Mouse (Mus musculus) layer of hippocampus, adult 2 months (tissue): Measurements from ENCODE around the gene Igf1r. TPM values are rescaled to one million over a fixed set of nuclear protein-coding genes. Genes with fewer than 3 reads are reported as not detected.

ENCODE experiments used
- DNase-seq, 2 experiments: peaks; one replicate each; pipeline ENCODE4 v3.0.0; 2022; ENCODE audit warnings: low spot score in 2 of 2
- H3K27ac ChIP-seq: fragments of 200-600 bp; 2 replicates; pipeline ENCODE4 v1.8.1; 2022
- H3K4me3 ChIP-seq: fragments of 200-600 bp; 2 replicates; pipeline ENCODE4 v1.8.1; 2022; ENCODE audit warnings: mild to moderate bottlenecking
- CTCF ChIP-seq: fragments of 200-600 bp; conservative IDR thresholded peaks from 2 replicates; pipeline ENCODE4 v1.8.1; 2022; ENCODE audit warnings: antibody characterized with exemption, mild to moderate bottlenecking, moderate library complexity
- total RNA-seq, 2 experiments: library from RNA; stranded (reverse); gene quantifications; 2 replicates each; pipeline ENCODE4 v1.2.3; 2021

The Igf1r gene
- total RNA-seq, 2 experiments from 2014 or later: 47.5 to 47.8 TPM

DNA sequence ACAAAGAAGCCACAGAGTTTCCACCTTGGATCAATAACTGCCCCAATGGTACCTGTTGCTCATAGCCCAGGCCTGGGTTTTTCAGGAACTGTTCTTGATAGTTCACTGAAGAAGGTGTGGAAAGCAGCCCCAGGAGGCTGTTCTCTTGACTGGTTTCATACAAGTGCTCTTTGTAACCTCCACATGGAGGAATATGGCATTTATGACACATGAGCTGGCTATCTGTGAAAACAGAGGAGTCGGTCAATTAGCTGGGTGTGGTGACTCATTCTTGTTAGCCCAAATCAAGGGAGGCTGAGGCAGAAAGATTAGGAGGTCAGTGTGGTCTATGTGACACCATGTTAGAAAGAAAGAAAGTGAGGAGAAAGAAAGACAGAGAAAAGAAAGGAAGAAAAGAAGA, 5.7 kb upstream of the Igf1r start:
- no peak for DNase-seq
- no peak for TF ChIP-seq CTCF
- Histone ChIP-seq H3K4me3 (no peak overlapping the region), H3K27ac (no peak overlapping the region)

DNA sequence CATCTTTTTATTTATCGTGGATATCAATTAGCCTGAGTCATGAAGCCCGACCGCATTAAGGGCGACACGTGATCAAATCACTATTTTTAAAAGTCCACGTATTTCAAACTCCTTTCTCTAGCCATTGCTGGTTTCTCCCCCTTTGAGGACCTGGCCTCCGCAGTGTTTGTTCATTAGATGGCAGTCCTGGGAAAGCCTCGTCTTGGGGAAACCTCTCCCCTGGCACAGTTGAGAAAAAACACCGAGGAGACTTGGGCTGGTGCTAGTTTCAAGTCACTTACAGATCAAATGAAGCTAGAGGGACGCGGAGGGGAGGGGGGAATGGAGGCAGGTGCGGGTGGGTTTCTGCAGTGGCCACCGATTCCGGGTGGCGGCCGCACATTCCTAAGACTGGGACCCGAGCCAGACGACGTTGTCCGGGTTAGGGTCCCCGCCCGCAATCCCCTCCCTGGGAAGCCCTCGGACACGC, 2.2 kb upstream of the Igf1r start:
- no peak for DNase-seq
- no peak for TF ChIP-seq CTCF

DNA sequence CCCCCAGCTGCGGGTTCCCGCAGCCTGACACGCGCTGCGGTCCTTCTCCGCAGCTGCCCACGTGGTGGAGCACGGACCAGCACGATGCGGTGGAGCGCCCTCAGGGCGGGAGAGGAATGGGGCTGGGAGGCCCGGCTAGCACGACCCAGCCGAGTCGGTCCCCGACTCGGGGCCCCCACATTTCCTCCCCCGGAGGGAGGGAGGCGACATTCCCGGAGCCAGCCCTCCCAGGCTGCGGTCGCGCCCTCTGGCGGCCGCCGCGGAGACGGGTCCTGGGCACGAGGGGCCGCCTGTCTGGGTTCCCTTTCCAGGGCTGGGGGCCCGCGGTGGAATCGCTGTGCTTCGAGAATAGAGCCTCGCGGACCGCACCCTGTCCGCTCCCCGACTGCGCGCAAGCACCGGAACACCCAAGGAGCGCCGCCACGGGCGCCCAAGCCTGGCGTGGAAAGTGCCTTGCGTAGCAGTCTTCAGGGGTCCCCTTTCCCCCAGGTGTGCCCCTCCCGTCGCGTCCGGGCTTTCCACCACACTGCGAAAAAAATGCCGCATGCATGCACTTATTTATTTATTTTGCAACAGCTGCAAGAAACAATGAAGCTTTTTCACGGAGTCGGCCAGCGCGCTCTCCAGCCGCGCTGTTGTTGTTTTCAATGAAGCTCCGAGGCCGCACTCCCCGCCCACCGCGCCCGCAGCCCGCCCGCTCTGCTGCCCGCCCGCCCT, 1.7 kb upstream of the Igf1r start:
- Histone ChIP-seq H3K27ac (peak overlapping the region; percentile 99), H3K4me3 (peak overlapping the region; percentile 89)
- TF ChIP-seq CTCF: peak; percentile 100

More for the DNA sequence above, 2.2 kb upstream of the Igf1r start:
- peak overlapping the region; percentile 89 for H3K4me3 ChIP-seq
- H3K27ac ChIP-seq: peak overlapping the region; percentile 99

DNA sequence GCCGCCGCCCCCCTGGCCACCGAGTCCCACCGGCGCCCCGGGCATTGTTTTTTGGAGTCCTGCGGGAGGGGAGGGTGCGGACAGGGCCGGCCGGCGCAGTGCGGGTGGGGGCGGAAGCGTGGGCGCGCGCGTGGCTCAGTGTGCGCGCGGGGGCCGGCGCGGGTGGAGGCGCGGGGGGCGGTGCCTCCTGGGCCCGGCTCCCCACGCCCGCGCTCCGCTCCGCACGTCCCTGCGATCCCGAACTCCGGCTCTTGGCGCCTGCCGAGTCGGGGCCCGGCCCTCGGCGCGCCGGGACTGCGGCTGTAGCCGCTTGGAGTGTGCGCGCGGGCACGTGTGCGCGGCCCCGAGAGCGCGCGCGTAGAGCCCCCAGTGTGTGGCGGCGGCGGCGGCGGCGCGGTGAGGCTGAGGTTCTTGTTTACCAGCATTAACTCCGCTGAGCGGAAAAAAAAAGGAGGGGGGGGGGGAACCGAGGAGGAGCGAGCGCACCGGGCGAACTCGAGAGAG, 1.0 kb upstream of the Igf1r start:
- Histone ChIP-seq H3K4me3 (peak overlapping the region; percentile 89), H3K27ac (peak overlapping the region; percentile 99)
- DNase-seq: peak; percentile 92 to 95
- TF ChIP-seq CTCF: no peak

More for the DNA sequence above, 1.7 kb upstream of the Igf1r start:
- peak; percentile 77 to 83 for DNase-seq

DNA sequence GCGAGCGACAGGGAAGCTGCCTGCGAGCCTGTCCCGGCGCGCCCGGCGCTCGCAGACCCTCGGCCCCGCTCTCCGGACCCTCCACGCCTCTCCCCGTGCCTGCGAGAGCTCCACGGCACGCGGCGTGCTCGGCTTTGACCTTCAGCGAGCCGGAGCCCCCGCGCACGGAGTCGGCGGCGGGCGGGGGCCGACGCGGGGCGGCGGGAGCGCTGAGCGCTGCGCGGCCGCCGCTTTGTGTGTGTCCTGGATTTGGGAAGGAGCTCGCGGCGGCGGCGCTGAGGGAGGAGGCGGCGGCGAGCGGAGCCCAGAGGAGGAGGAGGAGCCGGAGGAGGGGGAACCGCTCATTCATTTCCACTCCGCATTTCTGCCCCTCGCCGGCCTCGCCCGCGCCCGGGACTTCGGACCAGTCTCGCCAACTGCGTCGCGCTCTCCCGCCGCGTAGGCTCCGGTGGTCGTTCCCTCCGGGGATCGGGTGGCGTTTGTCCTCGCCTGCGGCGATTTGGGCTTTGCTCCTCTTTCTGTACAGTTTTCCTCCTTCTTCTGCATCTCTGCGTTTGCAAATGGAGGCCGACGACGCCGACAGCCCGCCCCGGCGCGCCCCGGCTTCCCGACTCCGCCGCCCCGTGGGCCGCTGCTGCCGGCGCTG, 468 bp upstream of the Igf1r start:
- H3K4me3 ChIP-seq: peak overlapping the region; percentile 89
- TF ChIP-seq CTCF: no peak
- peak; percentile 74 to 80 for DNase-seq
- H3K27ac ChIP-seq: peak overlapping the region; percentile 99

DNA sequence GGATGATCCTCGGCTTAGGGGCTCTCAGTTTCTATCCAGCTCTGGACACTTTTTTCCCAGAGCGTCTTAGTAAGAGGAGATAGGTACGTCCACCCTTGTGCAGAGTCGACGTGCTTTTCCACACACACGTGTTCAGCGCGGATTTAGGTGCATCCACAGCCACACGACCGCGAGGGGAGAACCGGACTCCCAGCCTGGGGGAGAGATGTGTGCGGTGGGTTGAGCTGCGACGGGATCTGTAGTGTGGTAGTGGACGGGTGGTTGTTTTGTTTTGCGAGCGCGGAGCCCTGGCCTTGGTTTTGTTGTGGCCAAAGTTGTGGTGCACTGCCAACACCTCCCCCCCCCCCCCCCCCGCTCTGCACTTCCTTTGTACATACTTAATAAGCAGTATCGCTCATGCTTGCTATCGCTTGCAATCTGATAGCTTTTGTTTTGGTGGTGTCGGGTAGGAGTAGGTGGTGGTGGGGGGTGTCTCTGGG, 1.2 kb downstream of the Igf1r start:
- peak overlapping the region; percentile 89 for H3K4me3 ChIP-seq
- peak overlapping the region; percentile 99 for H3K27ac ChIP-seq
- TF ChIP-seq CTCF: no peak
- no peak for DNase-seq

DNA sequence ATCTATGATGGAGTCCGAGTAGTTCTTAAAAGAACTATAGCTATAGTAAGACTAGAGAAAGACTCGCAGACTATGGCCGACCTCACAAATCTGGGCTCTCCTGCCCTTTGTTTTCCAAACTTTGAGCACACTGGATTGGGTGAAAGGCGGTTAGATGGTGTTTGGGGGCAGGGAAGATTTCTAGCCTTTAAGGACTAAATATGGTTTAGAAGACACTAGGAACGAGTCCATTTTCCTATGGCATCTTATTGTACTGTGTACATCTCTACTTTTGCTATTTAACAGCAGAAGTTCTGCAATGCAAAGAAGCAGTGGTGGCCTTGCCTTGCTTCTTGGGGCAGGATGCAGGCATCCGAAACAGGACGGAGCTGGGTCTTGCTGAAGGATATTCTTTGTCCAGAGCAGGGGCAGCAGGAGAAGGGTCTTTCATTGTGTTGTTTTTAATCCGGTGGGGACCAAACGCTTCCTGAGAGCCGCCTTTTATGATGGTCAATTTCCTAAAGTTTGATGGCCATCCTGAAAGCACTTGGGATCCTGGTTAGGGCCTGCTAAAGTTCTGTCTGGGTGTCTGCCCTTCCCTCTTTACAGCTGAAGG, 2.1 kb downstream of the Igf1r start:
- no peak for TF ChIP-seq CTCF
- Histone ChIP-seq H3K4me3 (peak overlapping the region; percentile 89), H3K27ac (peak overlapping the region; percentile 53)
- DNase-seq: no peak

DNA sequence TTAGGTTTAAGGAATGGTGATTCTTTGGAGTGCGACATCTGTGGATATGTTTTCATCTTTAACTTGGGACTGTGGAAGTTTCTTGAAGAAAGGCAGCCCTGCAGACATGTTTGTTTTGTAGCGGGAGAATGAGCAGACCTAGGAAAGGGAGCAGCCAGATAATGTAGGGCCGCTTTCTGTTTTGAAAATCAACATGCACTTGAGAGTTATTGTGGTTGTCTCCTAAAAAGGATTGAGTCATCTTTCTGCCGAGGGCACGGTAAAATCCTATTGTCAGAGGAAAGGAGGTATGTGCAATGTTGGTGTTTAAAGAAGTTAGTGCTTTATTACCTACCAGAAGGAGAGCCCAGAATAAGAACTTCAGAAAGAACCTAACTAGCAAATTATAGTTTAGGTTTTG, 2.6 kb downstream of the Igf1r start:
- no peak for DNase-seq
- no peak for TF ChIP-seq CTCF
- Histone ChIP-seq H3K4me3 (peak overlapping the region; percentile 89), H3K27ac (peak overlapping the region; percentile 53; the same call in 1 of the 2 replicates)

DNA sequence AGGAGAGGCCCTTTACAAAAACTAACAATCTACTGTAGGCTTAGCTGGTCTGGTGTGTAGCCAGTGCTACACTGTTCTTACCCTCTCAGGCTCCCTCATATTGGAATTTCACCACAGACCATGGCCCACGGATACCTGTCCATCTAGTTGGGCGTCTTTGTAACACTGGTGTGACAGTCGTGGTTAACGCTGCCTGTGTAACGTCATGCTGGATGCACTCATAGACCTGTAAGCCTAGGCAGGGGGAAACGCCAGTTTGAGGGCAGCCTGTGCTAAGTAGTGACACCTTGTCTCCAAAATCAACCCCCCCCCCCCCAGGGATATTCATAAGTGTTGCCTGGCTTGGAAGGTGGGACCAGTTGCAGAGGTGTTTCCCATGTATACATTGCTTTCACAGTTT, 4.7 kb downstream of the Igf1r start:
- DNase-seq: no peak
- no peak overlapping the region; the same call in 1 of the 2 replicates for H3K4me3 ChIP-seq
- no peak overlapping the region for H3K27ac ChIP-seq
- no peak for TF ChIP-seq CTCF

DNA sequence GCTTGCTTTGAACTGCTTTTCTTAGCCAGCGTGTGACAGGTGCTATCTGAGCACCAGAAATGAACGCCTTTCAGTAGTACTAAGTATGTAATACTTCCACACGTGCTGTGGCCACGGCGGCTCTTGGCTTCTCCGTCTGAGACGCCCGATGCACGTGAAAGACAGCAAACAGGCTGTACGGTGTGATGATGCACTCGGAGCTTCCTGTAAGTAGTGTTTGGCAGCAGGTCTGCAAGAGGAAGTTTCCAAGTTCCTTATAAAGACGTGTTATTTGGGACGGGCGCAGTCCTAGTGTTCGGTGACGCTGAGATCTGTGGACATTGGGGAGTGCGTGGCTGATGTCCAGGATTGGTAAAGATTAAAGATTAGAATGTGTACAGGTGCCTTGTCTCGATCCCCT, 5.4 kb downstream of the Igf1r start:
- no peak for TF ChIP-seq CTCF
- peak overlapping the region; percentile 0; the same call in 1 of the 2 replicates for H3K4me3 ChIP-seq

DNA sequence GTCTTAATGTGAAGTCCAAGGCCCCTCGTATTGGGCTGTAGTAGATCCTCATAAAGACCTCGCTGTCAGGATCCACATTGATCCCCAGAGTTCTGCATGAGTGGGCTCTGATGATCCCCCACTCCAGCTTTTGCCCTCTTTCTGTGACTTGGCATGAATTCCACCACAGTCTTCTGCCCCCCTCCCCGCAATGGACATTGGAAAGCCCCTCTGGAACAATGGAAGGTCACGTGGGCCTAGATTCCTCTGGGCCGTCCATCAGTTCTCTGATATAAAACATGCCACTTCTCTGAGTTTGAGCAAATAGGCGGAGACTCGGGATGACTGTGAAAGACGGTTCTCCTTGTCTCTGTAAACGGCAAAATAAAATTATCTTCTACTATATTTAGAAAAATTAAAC, 8.1 kb downstream of the Igf1r start:
- H3K4me3 ChIP-seq: no peak overlapping the region
- no peak for DNase-seq
- TF ChIP-seq CTCF: no peak
- H3K27ac ChIP-seq: no peak overlapping the region

More for the DNA sequence above, 5.4 kb downstream of the Igf1r start:
- H3K27ac ChIP-seq: no peak overlapping the region
- no peak for DNase-seq

DNA sequence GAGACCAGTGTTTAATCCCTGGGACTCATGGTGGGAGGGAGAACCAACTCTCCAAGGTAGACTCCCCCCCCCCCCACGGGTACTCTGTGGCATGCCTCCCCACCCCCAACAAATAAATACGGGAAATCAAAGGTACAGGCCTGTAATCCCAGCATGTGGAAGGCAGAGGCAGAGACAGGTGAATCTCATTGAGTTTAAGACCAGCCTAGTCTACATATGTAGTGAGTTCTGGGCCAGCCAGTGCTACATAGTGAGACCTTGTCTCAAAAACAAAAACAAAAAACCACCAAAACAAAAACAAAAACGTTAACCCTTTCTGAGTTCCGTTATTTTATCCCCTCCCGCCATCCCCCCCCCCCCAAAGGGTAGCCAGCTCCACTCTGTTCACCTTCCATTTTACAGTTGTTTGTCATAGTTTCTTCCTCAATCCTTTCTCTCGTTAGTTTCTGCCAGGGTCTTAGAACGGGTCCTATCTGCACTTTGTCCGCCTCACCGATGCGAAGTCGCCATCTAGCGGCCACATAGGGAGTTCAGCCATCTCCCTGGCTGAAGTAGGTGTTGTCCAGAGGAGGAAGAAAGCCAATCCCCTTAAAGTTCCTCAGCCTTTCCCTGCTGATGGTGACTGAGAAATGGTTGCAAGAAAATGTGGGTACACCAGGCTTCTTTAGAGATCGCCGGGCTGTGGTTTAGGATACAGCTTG, 9.1 kb downstream of the Igf1r start:
- peak; percentile 88 for TF ChIP-seq CTCF
- H3K27ac ChIP-seq: no peak overlapping the region
- DNase-seq: peak; percentile 70 to 80
- peak overlapping the region; percentile 18; the same call in 1 of the 2 replicates for H3K4me3 ChIP-seq
